Mouse (Mus musculus) embryonic fibroblast, embryonic 13.5 days (primary cell): ENCODE data around the gene Gins2.

Experiments
- CTCF ChIP-seq: IDR thresholded peaks from 2 replicates; pipeline ENCODE4 v1.5.1; 2011; ENCODE audit warnings: mild to moderate bottlenecking, control low read depth, low read length, moderate library complexity, borderline replicate concordance; ENCODE audit not compliant: insufficient read depth
- POLR2A ChIP-seq: IDR thresholded peaks from 2 replicates; pipeline ENCODE4 v1.6.1; 2011; ENCODE audit warnings: low read depth, mild to moderate bottlenecking, control low read depth, low read length, moderate library complexity

DNA sequence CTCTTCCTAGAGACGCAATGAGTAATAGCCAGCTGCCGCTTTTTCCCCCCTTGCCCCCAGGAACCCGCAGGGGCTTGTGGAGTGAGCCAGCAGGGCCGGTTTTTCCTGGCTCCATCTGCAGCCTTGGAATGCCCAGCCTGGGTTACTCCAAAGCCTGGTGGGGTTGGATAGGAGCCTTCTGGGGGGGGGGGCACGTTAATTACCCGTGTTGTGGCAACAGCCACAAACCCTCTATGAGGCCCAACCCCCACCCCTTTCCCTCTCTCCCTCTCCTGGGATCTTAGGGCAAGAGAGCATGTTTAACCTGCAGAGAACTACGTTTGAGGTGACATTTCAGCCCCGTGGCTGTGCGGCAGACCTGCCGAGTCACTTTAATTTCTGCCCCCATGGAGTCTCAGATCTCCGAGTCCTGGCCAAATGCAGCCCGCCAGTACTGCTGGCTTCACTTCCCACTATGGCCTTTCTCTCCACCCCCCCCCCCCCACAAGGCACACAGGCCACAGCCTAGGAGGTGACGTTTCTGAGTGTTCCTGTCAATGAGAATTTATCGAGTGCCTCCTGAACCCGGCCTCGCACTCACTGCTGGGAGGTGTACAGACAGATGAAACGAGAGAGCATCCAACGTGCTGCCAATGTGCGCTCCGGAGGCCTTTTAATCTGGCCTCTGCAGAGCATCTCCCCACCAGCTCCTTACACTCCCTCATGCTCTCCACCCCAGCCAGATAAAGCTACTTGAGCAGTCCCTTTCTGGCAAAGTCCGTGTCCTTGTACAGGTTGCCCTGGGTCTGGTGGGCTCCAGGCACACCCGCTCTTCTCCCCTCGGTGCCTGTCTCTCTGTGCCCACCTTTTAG is 49.1 kb downstream of the Gins2 start:
- no peak for TF ChIP-seq CTCF
- no peak for TF ChIP-seq POLR2A
